Mouse (Mus musculus): Measurements from ENCODE around the gene Ap3s2. TPM values are rescaled to one million over a fixed set of nuclear protein-coding genes. Genes with fewer than 3 reads are reported as not detected.

The Ap3s2 gene
- 37.7 and 41.3 TPM in 2 replicates for polyA plus RNA-seq (2016; fragmentation: Nextera tagmentation; extraction: Ambion mirVana)

DNA sequence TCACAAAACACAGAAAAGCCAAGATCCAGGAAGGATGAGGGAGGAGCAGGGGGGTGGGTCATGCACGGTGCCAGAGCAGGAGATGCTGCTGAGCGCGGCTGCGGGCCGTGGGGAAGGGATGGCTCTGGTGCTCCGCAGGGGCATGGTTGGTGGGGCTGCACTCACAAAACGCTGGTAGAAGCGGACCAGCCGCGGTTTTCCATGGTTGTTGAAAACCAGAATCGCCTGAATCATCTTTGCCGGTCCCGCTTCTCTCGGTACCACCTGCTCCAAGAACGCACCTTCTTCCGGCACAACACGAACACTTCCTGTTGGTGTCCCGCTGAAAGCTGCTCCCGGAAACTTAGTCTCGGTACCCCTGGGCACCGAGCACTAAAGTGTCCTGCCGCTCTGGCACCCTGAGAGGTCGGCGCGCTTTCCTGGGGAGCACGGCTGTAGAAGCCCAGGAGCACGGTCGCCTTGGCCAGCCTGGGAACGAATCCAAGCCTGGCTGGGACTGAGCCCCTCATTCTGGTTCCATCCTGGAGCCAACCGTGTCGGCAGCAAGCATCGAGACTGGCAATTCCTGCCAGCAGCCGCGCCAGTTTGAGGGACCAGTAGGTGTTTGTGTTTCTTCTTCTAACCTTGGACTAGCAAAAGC, at the start of gene Ap3s2:
Gene Ap3s2 (minus strand): TSS at position 306 of the 640 bp plus-strand sequence.
- Histone ChIP-seq H3K9me3 (no peaks in the 10 kb centered on the region), H3K4me1 (0 out of 2 replicates have a peak, but pooled peaks cover 4% of the 10 kb centered on the region), H3K36me3 (peaks cover 10% of the 10 kb centered on the region), H3K4me3 (peak within 1 kb of the TSS; percentile 93), H3K27me3 (ENCODE audit: insufficient read depth, poor library complexity, severe bottlenecking) (no peaks in the 10 kb centered on the region), H3K27ac (peak within 1 kb of the TSS; percentile 91)
- under 1% methylated on average over 34 of the region's 34 CpGs for WGBS
- peak; percentile 96 for DNase-seq (ENCODE audit: low spot score)

DNA sequence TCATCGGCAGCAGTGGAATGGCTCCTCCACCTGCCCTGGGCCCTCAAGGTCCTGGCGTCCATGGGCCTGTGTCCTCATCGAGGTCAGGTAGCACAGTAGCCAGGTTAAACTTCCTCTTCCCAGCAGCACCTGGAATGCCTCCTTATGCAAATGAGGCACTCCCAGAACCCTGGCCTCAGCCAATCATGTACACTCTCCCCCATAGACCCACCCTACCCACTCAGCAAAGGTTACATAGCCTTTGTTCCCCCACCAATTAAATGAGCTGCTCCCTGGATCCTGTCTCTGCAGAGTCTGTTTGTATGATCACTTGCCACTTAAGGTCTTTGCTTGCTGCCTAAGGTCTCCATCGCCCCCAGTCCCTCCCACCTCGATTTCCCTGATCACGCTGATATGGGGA, 47.9 kb upstream of the Ap3s2 start:
- H3K27ac ChIP-seq, result no peak overlapping the region
- no peaks in the 10 kb centered on the region for H3K9me3 ChIP-seq
- DNase-seq (ENCODE audit: low spot score), result no peak
- H3K36me3 ChIP-seq, result no peaks in the 10 kb centered on the region
- peaks cover 9% of the 10 kb centered on the region; the same call in 1 of the 2 replicates for H3K27me3 ChIP-seq (ENCODE audit: insufficient read depth, poor library complexity, severe bottlenecking)
- WGBS, result 82% methylated on average over 6 of the region's 6 CpGs
- H3K4me1 ChIP-seq, result no peaks in the 10 kb centered on the region
- H3K4me3 ChIP-seq, result no peak overlapping the region

DNA sequence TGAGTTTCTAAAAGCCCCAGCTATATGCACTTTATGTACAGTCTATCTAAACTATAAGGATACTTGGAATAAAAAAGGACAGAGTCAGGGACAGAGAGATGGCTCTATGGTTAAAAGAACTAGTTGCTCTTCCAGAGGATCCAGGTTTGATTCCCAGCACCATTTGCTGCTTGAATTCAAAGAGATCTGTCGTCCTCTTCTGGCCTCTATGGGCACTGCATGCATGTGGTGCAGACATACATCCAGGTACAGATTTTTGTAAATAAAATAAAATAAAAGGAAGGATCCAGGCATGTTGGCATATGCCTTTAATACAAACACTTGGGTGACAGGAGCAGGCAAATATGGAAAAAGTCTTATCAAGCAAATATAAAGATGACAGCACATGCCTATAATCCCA, 41.2 kb upstream of the Ap3s2 start:
- Histone ChIP-seq H3K27ac (no peak overlapping the region), H3K4me1 (no peaks in the 10 kb centered on the region), H3K9me3 (no peaks in the 10 kb centered on the region), H3K36me3 (no peaks in the 10 kb centered on the region), H3K27me3 (ENCODE audit: insufficient read depth, poor library complexity, severe bottlenecking) (peaks cover 6% of the 10 kb centered on the region; the same call in 1 of the 2 replicates), H3K4me3 (no peak overlapping the region)
- no peak for DNase-seq (ENCODE audit: low spot score)
- WGBS, result 56% methylated on average over 1 of the region's 1 CpGs

DNA sequence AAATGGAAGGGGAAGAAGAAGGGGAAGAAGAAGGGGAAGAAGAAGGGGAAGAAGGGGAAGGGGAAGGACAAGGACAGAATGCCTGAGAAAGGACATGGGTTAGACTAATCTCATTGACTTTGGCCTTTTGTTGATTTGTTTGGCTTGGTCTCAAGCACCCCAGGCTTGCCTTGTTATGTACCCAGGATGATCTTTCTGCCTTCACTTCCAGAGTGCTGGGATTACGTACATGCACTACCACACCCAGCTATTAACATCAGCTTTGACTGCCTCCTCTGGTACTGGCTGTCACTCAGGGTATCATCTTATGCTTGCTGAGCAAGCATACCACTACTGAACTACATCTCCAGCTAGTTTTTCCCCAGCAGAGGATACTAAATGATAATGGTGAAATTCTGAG, 35.7 kb upstream of the Ap3s2 start:
- no peaks in the 10 kb centered on the region for H3K27me3 ChIP-seq (ENCODE audit: insufficient read depth, poor library complexity, severe bottlenecking)
- H3K9me3 ChIP-seq, result no peaks in the 10 kb centered on the region
- no peak overlapping the region for H3K27ac ChIP-seq
- no peak for DNase-seq (ENCODE audit: low spot score)
- no peaks in the 10 kb centered on the region for H3K4me1 ChIP-seq
- no peaks in the 10 kb centered on the region for H3K36me3 ChIP-seq
- no peak overlapping the region for H3K4me3 ChIP-seq
- WGBS, result 81% methylated on average over 1 of the region's 1 CpGs

DNA sequence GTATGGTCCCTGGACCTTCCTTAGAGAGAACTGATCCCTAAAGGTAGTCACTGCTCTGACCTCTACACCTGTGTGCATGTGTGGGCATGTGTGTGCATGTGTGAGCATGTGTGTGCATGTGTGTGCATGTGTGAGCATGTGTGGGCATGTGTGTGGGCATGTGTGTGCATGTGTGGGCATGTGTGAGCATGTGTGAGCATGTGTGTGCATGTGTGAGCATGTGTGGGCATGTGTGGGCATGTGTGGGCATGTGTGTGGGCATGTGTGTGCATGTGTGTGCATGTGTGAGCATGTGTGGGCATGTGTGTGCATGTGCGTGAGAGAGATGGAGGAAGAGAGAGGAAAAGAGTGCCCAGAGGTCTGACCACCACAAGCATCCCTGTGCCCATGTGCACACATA, 34.4 kb upstream of the Ap3s2 start:
- no peaks in the 10 kb centered on the region for H3K4me1 ChIP-seq
- WGBS, result 95% methylated on average over 1 of the region's 1 CpGs
- H3K27ac ChIP-seq, result no peak overlapping the region
- H3K4me3 ChIP-seq, result no peak overlapping the region
- DNase-seq (ENCODE audit: low spot score), result no peak
- H3K9me3 ChIP-seq, result no peaks in the 10 kb centered on the region
- no peaks in the 10 kb centered on the region for H3K36me3 ChIP-seq
- H3K27me3 ChIP-seq (ENCODE audit: insufficient read depth, poor library complexity, severe bottlenecking), result no peaks in the 10 kb centered on the region

DNA sequence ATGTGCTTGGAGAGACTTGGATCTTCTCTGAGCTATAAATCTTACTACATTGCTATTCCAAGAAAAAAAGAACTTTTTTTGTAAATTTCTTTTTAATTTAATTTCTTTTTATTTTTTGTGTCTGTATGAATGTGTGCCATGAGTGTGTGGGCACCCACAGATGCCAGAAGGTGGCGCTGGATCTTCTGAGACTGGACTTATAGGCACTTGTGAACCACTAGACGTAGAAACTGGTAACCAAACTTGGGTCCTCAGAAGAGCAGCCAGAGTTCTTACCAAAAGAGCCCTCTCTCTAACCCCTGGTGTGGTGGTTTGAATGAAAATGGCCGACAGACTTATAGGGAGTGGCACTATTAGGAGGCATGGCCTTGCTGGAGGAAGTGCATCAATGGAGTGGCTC, 30.6 kb upstream of the Ap3s2 start:
- Histone ChIP-seq H3K9me3 (no peaks in the 10 kb centered on the region), H3K27me3 (ENCODE audit: insufficient read depth, poor library complexity, severe bottlenecking) (no peaks in the 10 kb centered on the region), H3K27ac (no peak overlapping the region), H3K4me1 (no peaks in the 10 kb centered on the region), H3K4me3 (no peak overlapping the region), H3K36me3 (no peaks in the 10 kb centered on the region)
- WGBS, result 69% methylated on average over 3 of the region's 3 CpGs
- no peak for DNase-seq (ENCODE audit: low spot score)

DNA sequence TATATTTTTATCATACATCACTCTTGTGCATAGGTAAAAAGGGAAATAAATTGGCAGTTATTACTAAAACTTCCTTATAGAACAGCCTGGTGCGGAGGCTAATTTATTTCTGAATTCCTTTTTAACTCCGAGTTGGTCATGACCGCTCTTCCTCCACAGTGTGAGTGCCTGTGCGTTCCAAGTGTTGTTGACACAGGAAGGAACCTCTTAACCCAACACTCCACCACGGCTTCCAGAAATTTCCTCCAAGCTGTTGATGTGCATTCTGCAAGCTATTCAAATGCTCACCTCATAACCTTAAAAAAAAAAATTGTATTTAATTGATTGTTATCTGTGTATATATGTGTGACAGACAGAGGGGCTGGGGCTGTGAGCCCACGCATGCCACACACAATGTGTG, 29.8 kb upstream of the Ap3s2 start:
- Histone ChIP-seq H3K9me3 (no peaks in the 10 kb centered on the region), H3K4me1 (no peaks in the 10 kb centered on the region), H3K36me3 (no peaks in the 10 kb centered on the region), H3K27me3 (ENCODE audit: insufficient read depth, poor library complexity, severe bottlenecking) (no peaks in the 10 kb centered on the region), H3K27ac (no peak overlapping the region), H3K4me3 (no peak overlapping the region)
- 78% methylated on average over 6 of the region's 6 CpGs for WGBS
- DNase-seq (ENCODE audit: low spot score), result no peak

DNA sequence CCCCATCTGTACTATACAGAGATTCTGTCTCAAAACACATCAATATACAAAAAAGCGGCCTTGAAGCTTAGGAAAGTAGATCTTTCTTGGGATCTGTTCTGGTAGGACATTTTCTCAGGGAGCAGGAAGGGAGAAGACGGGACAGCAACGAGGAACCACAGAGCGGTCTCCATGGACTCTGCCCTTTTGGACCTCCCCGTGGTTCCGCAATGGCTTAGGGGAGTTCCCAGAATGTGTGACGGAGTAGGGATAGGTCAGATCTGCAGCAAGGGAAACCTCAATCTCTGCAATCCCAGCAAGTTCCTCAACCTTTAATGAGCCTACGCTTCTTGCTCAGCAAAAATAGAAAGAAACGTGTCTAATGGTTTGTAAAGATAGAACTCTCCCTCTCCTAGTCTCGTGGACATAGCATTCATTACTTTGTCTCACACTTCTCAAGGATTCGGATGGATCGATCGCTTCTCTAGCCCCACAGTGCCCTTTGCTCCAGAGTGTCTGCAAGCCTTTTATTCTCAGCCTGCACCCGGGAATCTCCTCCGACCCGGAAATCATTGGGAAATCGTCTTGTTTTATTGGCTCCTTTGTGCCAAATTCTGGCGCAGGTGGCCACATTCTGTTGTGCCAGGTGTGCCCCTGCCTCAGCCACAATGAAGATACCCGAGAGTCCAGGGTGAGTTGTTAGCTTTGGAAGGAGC, 15.2 kb upstream of the Ap3s2 start:
- WGBS, result 20% methylated on average over 19 of the region's 19 CpGs
- DNase-seq (ENCODE audit: low spot score), result no peak
- Histone ChIP-seq H3K9me3 (no peaks in the 10 kb centered on the region), H3K4me1 (peaks cover 21% of the 10 kb centered on the region), H3K27ac (peak overlapping the region; percentile 90), H3K4me3 (peak overlapping the region; percentile 72), H3K36me3 (no peaks in the 10 kb centered on the region), H3K27me3 (ENCODE audit: insufficient read depth, poor library complexity, severe bottlenecking) (no peaks in the 10 kb centered on the region)

DNA sequence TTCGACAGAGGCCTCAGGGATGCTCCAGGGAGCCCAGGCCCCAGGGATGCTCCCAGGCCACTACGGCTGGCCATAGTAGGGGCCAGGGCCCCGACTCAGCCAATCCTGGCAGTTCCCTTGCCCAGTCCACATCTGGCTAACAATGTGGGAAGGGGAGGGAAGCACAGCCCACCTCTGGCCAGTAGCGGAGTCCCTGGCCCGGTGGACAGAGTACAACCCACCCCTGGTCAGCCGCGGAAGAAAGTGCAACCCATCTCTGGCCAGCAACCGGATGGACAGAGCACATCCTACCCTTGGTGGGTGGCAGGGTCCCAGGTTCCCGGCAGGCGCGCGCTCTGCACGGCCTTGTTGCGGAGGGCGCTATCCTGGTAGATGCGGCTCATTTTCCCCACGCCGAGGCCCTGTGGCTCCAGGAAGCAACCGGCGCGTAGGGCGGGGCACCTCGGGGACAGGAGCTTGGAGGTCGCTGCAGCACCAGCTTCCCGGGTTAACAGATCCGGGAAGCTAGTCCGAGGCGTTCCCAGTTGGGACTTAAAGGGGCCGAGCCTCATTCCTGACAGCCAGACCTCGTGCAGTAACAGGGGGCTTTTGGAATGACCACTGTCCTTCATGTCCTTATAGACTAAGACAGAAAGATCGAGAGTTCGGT, 14.5 kb upstream of the Ap3s2 start, which contains the start of gene Arpin:
Gene Arpin (minus strand): TSS at position 498 of the 649 bp plus-strand sequence.
- Histone ChIP-seq H3K9me3 (no peaks in the 10 kb centered on the region), H3K27me3 (ENCODE audit: insufficient read depth, poor library complexity, severe bottlenecking) (no peaks in the 10 kb centered on the region), H3K36me3 (0 out of 2 replicates have a peak, but pooled peaks cover 2% of the 10 kb centered on the region), H3K27ac (peak within 1 kb of the TSS; percentile 90), H3K4me3 (peak within 1 kb of the TSS; percentile 72), H3K4me1 (peaks cover 21% of the 10 kb centered on the region)
- 1% methylated on average over 32 of the region's 32 CpGs for WGBS
- DNase-seq (ENCODE audit: low spot score), result peak; percentile 88

DNA sequence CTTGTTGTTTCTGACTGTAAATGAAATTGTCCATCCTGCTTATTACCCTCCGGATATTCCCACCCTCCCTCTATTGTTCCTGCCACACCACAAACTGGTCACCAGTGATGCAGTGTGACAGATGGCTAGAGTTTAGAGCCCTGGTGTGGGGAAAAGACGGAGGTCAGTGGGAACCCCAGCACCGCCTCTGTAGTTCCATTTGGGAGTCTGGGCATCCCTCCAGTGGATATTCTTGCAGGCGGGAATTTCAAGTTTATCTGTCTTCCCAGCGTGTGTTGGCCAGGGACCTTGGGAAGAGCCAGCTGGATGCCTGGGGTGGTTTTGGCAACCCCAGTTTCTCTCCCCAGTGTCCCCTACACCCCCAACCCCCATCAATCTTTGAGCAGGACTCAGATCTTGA, 14.0 kb upstream of the Ap3s2 start:
- Histone ChIP-seq H3K27ac (peak overlapping the region; percentile 90), H3K4me1 (peaks cover 21% of the 10 kb centered on the region), H3K4me3 (peak overlapping the region; percentile 72), H3K36me3 (peaks cover 7% of the 10 kb centered on the region; the same call in 1 of the 2 replicates), H3K9me3 (no peaks in the 10 kb centered on the region), H3K27me3 (ENCODE audit: insufficient read depth, poor library complexity, severe bottlenecking) (no peaks in the 10 kb centered on the region)
- DNase-seq (ENCODE audit: low spot score), result no peak
- 44% methylated on average over 5 of the region's 5 CpGs for WGBS

DNA sequence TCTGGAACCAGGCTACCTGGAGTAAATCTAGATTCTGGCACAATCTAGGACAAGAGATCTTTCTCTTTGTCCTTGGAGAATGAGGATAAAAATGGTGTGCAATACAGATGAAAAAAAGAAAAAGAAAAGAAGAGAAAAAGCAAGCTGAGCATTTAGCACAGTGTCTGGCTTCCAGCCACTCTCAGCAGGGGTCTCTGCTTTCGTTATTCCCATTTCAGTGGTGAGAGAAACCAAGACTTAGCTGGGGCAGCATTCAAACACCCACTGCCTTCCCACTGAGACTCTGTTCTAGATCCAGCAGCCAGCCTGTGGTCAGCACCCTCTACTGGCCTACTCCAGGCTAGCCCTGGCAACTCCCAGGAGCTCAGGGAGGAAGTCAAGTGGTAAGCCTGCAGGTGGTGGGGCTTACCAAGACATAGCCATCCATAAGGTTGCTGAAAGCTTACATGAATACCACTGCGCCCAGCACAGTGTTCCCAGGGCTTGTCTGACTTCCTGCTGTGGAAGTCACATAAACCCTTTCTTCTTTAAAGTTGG, 8.1 kb upstream of the Ap3s2 start:
- no peak for DNase-seq (ENCODE audit: low spot score)
- no peak overlapping the region for H3K4me3 ChIP-seq
- no peaks in the 10 kb centered on the region for H3K9me3 ChIP-seq
- no peaks in the 10 kb centered on the region for H3K4me1 ChIP-seq
- H3K27me3 ChIP-seq (ENCODE audit: insufficient read depth, poor library complexity, severe bottlenecking), result no peaks in the 10 kb centered on the region
- WGBS, result 64% methylated on average over 2 of the region's 2 CpGs
- no peak overlapping the region for H3K27ac ChIP-seq
- H3K36me3 ChIP-seq, result peaks cover 43% of the 10 kb centered on the region

DNA sequence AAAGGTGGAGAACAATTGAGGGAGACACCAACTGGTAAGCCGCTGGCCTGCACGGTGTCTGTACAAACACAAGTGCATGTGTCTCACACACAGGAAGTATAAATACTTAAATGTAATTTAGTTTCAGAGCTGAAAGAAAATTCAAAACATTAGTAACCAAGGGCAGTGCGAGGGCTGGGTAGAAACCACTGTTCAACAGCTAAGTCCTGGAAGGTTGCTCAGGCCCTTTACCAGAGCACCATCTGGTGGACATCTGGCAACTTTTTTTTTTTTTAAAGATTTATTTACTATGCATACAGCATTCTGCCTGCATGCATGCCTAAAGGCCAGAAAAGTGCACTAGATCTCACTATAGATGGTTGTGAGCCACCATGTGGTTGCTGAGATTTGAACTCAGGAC, 5.9 kb downstream of the Ap3s2 start:
- 75% methylated on average over 3 of the region's 3 CpGs for WGBS
- H3K27ac ChIP-seq, result no peak overlapping the region
- H3K9me3 ChIP-seq, result no peaks in the 10 kb centered on the region
- DNase-seq (ENCODE audit: low spot score), result no peak
- no peak overlapping the region for H3K4me3 ChIP-seq
- H3K4me1 ChIP-seq, result no peaks in the 10 kb centered on the region
- H3K36me3 ChIP-seq, result peaks cover 43% of the 10 kb centered on the region
- H3K27me3 ChIP-seq (ENCODE audit: insufficient read depth, poor library complexity, severe bottlenecking), result no peaks in the 10 kb centered on the region

DNA sequence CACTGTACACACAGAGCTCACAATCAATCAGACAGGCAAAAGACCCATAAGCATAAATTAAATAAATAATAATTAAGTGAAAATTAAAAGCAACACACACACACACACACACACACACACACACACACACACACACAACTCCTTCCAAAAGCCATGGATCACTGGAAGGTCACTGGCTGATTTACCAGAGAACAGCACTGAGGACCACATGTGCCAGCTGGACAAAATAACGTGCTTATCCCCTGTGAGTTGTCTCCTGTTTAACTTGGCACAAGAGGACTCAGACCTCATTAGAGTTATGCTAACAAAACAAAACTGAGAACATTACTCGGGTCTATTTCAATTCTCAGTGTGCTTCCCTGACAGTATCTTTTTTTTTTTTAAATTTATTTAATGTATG, 13.1 kb downstream of the Ap3s2 start:
- WGBS, result 82% methylated on average over 2 of the region's 2 CpGs
- no peak overlapping the region for H3K27ac ChIP-seq
- no peak overlapping the region for H3K4me3 ChIP-seq
- no peaks in the 10 kb centered on the region for H3K27me3 ChIP-seq (ENCODE audit: insufficient read depth, poor library complexity, severe bottlenecking)
- H3K9me3 ChIP-seq, result no peaks in the 10 kb centered on the region
- H3K4me1 ChIP-seq, result peaks cover 5% of the 10 kb centered on the region; the same call in 1 of the 2 replicates
- H3K36me3 ChIP-seq, result peaks cover 54% of the 10 kb centered on the region
- no peak for DNase-seq (ENCODE audit: low spot score)
